Mouse (Mus musculus): ENCODE measurements at regions not wholly inside any gene's neighbourhood (a gene's known extent, or its start where the extent isn't known, plus 50 kb on each side); places are given as distances from the start of the nearest gene placed in this dataset.

DNA sequence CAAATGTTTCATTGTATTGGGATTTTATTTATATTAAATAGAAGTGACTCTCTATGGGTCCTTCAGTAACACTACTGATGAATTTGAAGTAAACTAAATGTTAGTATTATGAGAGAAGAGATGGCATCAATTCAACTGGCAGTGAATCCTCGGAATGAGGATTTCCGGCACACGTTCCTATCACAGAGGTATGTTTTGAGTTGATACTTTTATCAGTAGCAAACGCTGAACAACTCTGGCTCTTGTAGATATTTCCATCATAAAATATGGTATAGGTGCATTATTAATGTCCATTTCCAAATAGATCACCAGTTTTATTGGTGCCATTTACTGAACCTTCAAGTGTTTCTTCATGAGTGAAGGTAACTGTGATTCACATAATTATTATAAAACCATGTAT lies 123.7 kb upstream of the Syt1 start:
- no peak overlapping the region for H3K27ac ChIP-seq
- no peak overlapping the region for H3K4me2 ChIP-seq (replicated peaks)
- no peak overlapping the region for H3K9ac ChIP-seq
- no peaks in the 10 kb centered on the region for H3K9me3 ChIP-seq (replicated peaks)
- H3K27me3 ChIP-seq = no peaks in the 10 kb centered on the region
- H3K36me3 ChIP-seq = no peaks in the 10 kb centered on the region
- H3K4me1 ChIP-seq = no peaks in the 10 kb centered on the region
- no peak for ATAC-seq (ENCODE audit: low FRiP score)
- H3K4me3 ChIP-seq = no peak overlapping the region
- WGBS = 91% methylated on average over 4 of the region's 4 CpGs

DNA sequence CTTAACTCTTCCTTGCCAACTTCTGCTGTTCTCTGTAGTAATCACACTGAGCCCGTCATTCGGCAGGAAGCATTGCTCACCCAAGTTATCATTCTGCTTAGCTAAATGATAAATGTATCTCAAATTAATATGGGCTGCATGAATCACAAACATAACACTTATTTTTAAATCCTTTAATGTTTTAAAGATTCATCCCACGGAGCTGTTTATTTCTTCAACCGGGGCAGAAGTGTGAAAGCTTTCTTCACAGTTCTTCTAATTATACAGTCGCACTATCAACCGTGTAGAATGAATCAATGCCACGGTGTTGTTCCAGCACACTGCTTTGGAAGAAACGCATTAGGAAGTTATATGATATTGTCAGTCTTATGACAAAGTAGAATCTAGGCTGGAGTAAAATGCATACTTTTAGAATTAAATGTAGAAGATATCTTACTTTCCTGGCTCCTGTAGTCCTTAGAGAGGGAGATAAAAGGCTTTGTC lies 121.3 kb upstream of the Syt1 start:
- Histone ChIP-seq H3K9ac (no peak overlapping the region), H3K4me1 (no peaks in the 10 kb centered on the region), H3K9me3 (replicated peaks) (no peaks in the 10 kb centered on the region), H3K4me2 (replicated peaks) (no peak overlapping the region), H3K36me3 (no peaks in the 10 kb centered on the region), H3K4me3 (no peak overlapping the region), H3K27me3 (no peaks in the 10 kb centered on the region), H3K27ac (no peak overlapping the region)
- ATAC-seq (ENCODE audit: low FRiP score) = no peak
- 66% methylated on average over 8 of the region's 8 CpGs for WGBS

DNA sequence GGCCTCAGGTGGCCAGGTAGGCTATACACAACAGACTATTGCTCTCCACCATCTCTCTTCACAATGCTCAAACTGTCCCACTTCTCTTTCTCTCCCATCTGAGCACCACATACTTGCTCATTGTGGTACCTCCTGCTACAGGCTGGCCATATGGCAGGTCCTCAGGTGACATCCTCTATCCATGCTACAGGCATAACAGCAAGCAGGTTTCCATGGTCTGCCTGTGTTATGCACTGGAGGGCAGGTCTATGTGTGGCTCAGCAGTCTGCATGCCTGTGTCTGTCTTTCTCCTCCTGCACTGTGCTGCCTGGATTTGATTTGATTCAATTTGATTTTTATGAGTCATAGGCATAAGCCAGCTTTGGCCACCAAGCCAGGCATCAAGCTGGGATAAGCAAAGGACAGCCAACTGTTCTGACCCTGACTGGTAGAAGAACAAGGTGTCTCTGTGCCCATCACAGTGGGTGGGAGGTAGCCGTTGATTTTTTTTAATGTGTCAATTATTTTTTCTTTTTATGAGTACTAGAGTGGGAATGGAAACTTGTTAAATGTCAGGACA lies 118.8 kb upstream of the Syt1 start:
- ATAC-seq (ENCODE audit: low FRiP score) = peak; percentile 32; the same call in 1 of the 2 replicates
- no peak overlapping the region for H3K27ac ChIP-seq
- H3K27me3 ChIP-seq = no peaks in the 10 kb centered on the region
- no peaks in the 10 kb centered on the region for H3K9me3 ChIP-seq (replicated peaks)
- no peaks in the 10 kb centered on the region for H3K36me3 ChIP-seq
- H3K4me3 ChIP-seq = no peak overlapping the region
- H3K9ac ChIP-seq = no peak overlapping the region
- no peaks in the 10 kb centered on the region for H3K4me1 ChIP-seq
- no peak overlapping the region for H3K4me2 ChIP-seq (replicated peaks)
- WGBS = 98% methylated on average over 1 of the region's 1 CpGs

DNA sequence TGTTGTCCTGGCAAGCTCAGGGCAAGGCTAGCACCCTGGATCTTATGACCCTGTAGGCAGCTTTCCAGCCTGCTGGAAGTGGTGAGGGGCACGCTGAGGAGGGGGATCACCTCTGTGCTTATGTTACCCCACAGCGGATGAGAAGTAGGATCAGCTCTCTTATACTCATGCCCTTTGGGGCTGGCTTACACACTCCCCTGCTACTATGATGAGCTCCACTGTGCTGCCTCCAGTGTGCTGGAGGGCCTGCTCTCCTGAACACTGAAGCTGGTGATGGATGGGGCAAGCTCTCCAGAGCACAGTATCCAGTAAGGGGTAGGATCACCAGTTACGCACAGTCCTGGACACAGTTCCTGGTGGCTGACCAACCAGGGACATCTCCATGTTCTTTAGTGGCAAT lies 118.3 kb upstream of the Syt1 start:
- no peak overlapping the region for H3K27ac ChIP-seq
- no peak overlapping the region for H3K9ac ChIP-seq
- 91% methylated on average over 3 of the region's 3 CpGs for WGBS
- H3K4me3 ChIP-seq = no peak overlapping the region
- H3K36me3 ChIP-seq = no peaks in the 10 kb centered on the region
- no peaks in the 10 kb centered on the region for H3K9me3 ChIP-seq (replicated peaks)
- no peak for ATAC-seq (ENCODE audit: low FRiP score)
- H3K4me2 ChIP-seq (replicated peaks) = no peak overlapping the region
- H3K4me1 ChIP-seq = no peaks in the 10 kb centered on the region
- no peaks in the 10 kb centered on the region for H3K27me3 ChIP-seq

DNA sequence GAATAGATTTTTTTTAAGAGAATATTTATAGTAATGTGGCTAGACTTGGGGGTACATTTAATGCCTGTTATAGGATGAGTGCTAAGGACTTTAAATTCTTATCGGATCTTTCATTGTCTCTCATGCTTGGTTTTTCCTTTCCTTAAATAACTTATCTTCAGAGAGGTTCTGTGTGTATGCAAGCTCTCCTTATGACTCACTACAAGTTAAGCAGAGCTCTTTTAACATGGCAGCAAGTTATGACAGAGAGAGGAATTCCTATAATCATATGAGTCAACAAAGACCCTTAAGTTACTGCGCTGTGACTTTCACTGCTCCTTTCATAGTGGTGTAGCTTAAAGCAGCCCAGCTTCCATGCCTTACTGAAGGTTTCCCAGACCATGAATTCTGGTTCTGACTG lies 115.9 kb upstream of the Syt1 start:
- Histone ChIP-seq H3K27ac (no peak overlapping the region), H3K36me3 (no peaks in the 10 kb centered on the region), H3K4me3 (no peak overlapping the region), H3K4me2 (replicated peaks) (no peak overlapping the region), H3K9ac (no peak overlapping the region), H3K4me1 (no peaks in the 10 kb centered on the region), H3K9me3 (replicated peaks) (no peaks in the 10 kb centered on the region), H3K27me3 (no peaks in the 10 kb centered on the region)
- ATAC-seq (ENCODE audit: low FRiP score) = no peak
- 92% methylated on average over 2 of the region's 2 CpGs for WGBS

DNA sequence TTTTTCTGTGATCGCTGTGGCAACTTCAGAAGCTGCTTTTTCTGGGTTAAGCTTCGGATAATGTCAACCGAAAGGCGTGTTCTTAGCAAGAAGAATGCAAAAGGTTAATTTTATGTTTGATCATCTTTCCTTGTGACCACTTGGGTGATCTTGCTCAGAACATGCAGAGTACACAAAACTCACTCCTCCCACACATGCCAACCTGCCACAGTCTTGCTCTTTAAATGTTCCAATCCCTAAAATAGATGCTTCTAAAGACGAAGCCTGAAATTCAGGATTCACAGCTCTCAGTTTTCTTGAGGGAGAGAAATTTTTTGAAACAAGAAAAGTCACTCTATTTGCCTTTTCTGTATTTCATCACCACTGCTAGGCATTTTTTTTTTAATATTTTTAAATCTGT lies 106.4 kb upstream of the Syt1 start:
- Histone ChIP-seq H3K9me3 (replicated peaks) (no peaks in the 10 kb centered on the region), H3K4me3 (no peak overlapping the region), H3K4me2 (replicated peaks) (no peak overlapping the region), H3K27me3 (no peaks in the 10 kb centered on the region), H3K27ac (no peak overlapping the region), H3K4me1 (no peaks in the 10 kb centered on the region), H3K9ac (no peak overlapping the region), H3K36me3 (no peaks in the 10 kb centered on the region)
- no peak for ATAC-seq (ENCODE audit: low FRiP score)
- 91% methylated on average over 5 of the region's 5 CpGs for WGBS

DNA sequence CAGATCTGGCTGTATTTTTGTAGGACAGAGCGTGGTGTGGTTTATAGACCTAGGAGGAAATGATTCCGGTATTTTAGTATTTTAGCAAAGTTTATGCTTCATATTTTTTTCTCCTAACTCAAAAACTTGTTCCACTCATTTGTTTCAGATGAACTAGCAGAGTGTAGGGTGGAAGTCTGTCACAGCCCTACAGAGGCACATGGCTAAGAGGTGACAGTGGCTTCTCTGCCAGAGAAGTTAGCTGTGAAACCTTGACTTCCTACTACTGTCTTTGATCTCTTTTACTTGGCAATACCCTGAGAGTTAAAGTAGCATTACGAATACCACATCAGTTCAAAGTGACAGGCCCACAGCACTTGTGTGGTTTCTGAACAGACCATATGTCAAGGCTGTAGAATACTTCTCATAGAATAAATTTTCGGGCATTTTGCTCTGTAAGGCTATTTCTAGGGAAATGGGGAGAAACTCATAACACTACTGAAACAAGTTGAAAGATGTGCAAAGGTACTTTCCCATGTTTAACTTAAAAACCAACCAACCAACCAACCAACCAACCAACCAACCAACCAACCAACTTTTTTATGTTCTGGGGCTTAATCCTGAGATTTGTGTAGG lies 104.3 kb upstream of the Syt1 start:
- no peak for ATAC-seq (ENCODE audit: low FRiP score)
- H3K9ac ChIP-seq = no peak overlapping the region
- no peaks in the 10 kb centered on the region for H3K36me3 ChIP-seq
- WGBS = 89% methylated on average over 4 of the region's 4 CpGs
- H3K27me3 ChIP-seq = no peaks in the 10 kb centered on the region
- H3K27ac ChIP-seq = no peak overlapping the region
- no peaks in the 10 kb centered on the region for H3K9me3 ChIP-seq (replicated peaks)
- H3K4me3 ChIP-seq = no peak overlapping the region
- no peak overlapping the region for H3K4me2 ChIP-seq (replicated peaks)
- no peaks in the 10 kb centered on the region for H3K4me1 ChIP-seq

DNA sequence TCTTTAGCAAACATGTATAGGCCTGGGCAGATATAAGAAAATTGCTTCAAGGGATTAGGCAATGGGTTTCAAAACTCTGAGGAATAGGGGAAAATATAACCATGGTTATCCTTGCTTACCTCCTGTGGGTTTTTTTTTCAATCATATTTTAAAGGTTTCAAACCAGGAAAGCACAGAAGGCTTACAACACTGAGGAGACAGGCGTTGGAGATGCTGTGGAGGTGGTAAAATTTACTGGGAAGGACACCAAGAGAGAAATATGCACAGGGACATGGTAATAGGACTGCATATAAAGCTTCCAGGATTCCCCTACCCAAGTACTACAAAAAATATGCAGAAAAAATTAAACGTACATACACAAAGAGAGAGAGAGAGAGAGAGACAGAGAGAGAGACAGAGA lies 95.0 kb upstream of the Syt1 start:
- no peak overlapping the region for H3K4me2 ChIP-seq (replicated peaks)
- H3K4me1 ChIP-seq = no peaks in the 10 kb centered on the region
- no peaks in the 10 kb centered on the region for H3K9me3 ChIP-seq (replicated peaks)
- 77% methylated on average over 2 of the region's 2 CpGs for WGBS
- H3K4me3 ChIP-seq = no peak overlapping the region
- H3K9ac ChIP-seq = no peak overlapping the region
- H3K36me3 ChIP-seq = no peaks in the 10 kb centered on the region
- no peaks in the 10 kb centered on the region for H3K27me3 ChIP-seq
- ATAC-seq (ENCODE audit: low FRiP score) = no peak
- H3K27ac ChIP-seq = no peak overlapping the region

DNA sequence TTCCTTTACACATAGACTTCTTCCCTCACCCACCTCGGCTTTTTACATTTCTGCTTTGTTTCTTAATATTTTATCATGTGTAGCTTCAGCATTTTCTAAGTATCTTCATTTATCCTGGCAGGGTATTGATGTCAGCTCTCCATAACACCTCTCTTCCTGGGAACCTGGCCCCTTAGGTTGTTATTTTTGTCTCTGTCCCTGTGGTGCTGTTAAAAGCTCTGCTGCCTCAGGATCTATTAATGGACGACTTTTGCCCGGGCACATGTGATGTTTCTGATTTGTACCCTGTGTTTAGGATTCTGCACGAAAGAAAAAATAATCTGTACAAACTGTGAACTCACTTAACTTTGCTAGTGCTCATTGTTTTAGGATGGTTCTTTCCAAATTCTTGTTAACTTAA lies 81.4 kb upstream of the Syt1 start:
- Histone ChIP-seq H3K9ac (no peak overlapping the region), H3K4me3 (no peak overlapping the region), H3K9me3 (replicated peaks) (no peaks in the 10 kb centered on the region), H3K27ac (no peak overlapping the region), H3K36me3 (no peaks in the 10 kb centered on the region), H3K4me1 (no peaks in the 10 kb centered on the region), H3K27me3 (no peaks in the 10 kb centered on the region), H3K4me2 (replicated peaks) (no peak overlapping the region)
- ATAC-seq (ENCODE audit: low FRiP score) = no peak
- 74% methylated on average over 4 of the region's 4 CpGs for WGBS

DNA sequence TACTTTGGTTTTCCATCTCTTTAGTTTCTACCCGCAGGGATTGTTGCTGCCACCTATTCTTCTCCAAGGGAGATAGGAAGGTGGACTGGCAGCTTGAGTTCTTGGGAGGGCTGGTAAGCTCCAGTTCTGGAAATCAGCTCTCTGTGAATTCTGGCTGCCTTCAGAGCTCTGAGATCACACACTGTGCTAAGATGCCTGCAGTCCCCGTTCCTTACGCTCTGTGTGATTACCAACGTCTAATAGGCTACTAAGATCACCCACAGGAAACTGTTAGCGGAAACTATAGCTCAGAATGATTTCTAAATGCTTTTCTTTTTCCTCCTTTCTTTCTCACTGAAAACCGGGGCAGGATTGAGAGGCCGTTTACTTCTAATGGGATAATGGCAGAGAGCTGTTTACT lies 69.0 kb upstream of the Syt1 start:
- ATAC-seq (ENCODE audit: low FRiP score) = no peak
- H3K9ac ChIP-seq = no peak overlapping the region
- H3K27ac ChIP-seq = no peak overlapping the region
- H3K4me2 ChIP-seq (replicated peaks) = no peak overlapping the region
- H3K4me3 ChIP-seq = no peak overlapping the region
- no peaks in the 10 kb centered on the region for H3K36me3 ChIP-seq
- H3K9me3 ChIP-seq (replicated peaks) = no peaks in the 10 kb centered on the region
- no peaks in the 10 kb centered on the region for H3K4me1 ChIP-seq
- 58% methylated on average over 7 of the region's 7 CpGs for WGBS
- no peaks in the 10 kb centered on the region for H3K27me3 ChIP-seq

DNA sequence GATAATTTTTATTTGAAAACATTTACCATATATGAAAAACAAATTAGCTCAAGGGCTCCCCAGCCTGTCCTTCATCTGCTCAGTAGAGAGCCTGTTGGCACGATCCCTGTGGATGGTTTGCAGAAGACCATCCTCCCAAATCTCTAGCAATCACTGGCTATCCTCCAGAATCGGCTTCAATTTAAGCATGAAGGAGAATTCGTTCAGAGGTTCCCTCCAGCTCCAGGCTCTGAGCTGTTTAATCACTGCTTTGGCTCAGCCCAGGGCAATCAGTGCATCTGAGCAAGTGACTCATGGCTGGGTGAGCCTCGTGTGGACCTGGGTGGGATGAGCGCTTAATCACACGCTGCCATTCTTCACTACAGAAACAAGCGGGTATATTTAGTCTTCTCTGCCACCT lies 63.4 kb upstream of the Syt1 start:
- H3K4me1 ChIP-seq = no peaks in the 10 kb centered on the region
- H3K9me3 ChIP-seq (replicated peaks) = no peaks in the 10 kb centered on the region
- ATAC-seq (ENCODE audit: low FRiP score) = no peak
- H3K27ac ChIP-seq = no peak overlapping the region
- H3K4me2 ChIP-seq (replicated peaks) = no peak overlapping the region
- WGBS = 87% methylated on average over 7 of the region's 7 CpGs
- H3K9ac ChIP-seq = no peak overlapping the region
- H3K27me3 ChIP-seq = no peaks in the 10 kb centered on the region
- H3K4me3 ChIP-seq = no peak overlapping the region
- H3K36me3 ChIP-seq = no peaks in the 10 kb centered on the region
